8 mouse cellular contexts compared by ENCODE assay signal in the genomic region with DNA sequence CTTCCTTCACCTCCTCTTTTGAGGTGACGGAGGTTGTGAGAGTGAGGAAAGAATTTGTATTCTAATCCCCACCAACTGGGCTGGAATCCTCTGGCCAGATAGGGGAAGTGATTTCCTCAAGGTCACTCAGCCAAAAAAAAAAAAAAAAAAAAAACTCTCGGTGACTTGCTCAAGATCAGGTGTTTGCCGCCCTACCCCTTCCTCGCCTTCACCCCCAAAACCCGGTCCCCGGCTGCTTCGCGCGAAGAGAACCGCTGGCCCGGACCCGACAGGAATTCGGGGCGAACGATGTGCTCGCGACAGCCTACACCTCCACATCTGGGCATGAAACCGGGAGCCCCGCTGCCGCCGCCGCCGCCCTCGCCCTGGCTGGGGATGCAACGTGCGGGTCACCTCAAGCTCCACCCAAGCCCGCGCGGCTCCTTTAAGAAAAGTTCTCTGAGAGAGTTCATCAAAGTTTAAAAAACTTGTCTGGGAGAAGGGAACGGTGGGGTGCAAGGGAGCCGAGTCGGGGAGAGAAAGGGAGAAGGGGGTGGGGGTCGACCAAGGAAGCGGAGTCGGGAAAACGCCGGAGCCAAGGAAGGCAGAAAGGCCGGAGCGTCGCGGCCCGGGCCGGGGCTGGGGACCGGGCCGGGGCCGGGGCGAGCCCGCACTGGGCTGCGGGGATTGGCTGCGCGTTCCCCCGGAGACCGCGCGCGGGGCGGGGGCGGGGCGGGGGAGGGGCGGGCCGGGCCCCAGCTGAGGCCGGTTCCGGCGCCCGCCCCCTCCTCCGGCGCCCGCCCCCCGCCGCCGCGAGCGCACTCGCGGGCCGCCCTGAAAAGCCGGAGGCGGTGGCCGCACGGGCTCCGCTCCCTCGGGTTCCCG. TPM values are rescaled to one million over a fixed set of nuclear protein-coding genes. Genes with fewer than 3 reads are reported as not detected.
DNase-seq lines count a peak whose midpoint lies in the region; ATAC-seq and TF ChIP-seq lines count a peak whose summit lies in the region.

No protein-coding gene starts in this region.

- intact Hi-C loops in gastrocnemius, postnatal 14 days (cut with DNase I; ENCODE audit: low total_unique reads): no loop called here

- peak; percentile 82 for DNase-seq in adrenal gland, postnatal 25 days
- peak; percentile 57 for DNase-seq in gastrocnemius, postnatal 14 days
- DNase-seq in induced T-regulatory cell, adult 2 months (ENCODE audit: low read depth): peak; percentile 66
- no peak for DNase-seq in liver, embryonic 14.5 days (ENCODE audit: low read depth in 3 of 3, low spot score in 3 of 3)
- DNase-seq in neural tube, embryonic 11.5 days (ENCODE audit: low spot score): peak; percentile 67
- peak; percentile 57 to 70 for DNase-seq in thymus, postnatal 36 days
- no peak for DNase-seq in left cerebral cortex, adult 8-10 months (ENCODE audit: low spot score in 2 of 2)

- H3K27ac ChIP-seq in liver, embryonic 14.5 days: no peak overlapping the region
- H3K27ac ChIP-seq in neural tube, embryonic 11.5 days (ENCODE audit: low read depth, low read length): no peak overlapping the region

- H3K27me3 ChIP-seq in E14TG2a.4 (ENCODE audit: insufficient read depth, low read length): no peaks in the 10 kb centered on the region
- H3K27me3 ChIP-seq in liver, embryonic 14.5 days (ENCODE audit: control insufficient read depth, insufficient read depth, low read length): peaks cover 68% of the 10 kb centered on the region
- peaks cover 21% of the 10 kb centered on the region for H3K27me3 ChIP-seq in neural tube, embryonic 11.5 days (ENCODE audit: control insufficient read depth, insufficient read depth, low read length)

- no peak for TF ChIP-seq CTCF in E14TG2a.4 (conservative IDR thresholded peaks at IDR 0.05; ENCODE audit: low read length)
- no peak for TF ChIP-seq CTCF in liver, embryonic 14.5 days (IDR thresholded peaks at IDR 0.05; ENCODE audit: low read depth)

- peaks cover 72% of the 10 kb centered on the region for H3K4me1 ChIP-seq in E14TG2a.4 (replicated peaks; ENCODE audit: low read depth, low read length)
- H3K4me1 ChIP-seq in liver, embryonic 14.5 days (replicated peaks; ENCODE audit: control insufficient read depth in 2 of 2, insufficient read depth in 2 of 2, low read length in 1 of 2): peaks cover 0 to 2% of the 10 kb centered on the region in 2 experiments; a peak in 1 of 4 replicates
- H3K4me1 ChIP-seq in neural tube, embryonic 11.5 days (ENCODE audit: control insufficient read depth, insufficient read depth, low read length): peaks cover 13% of the 10 kb centered on the region

- under 1% methylated on average over 39 of the region's 83 CpGs for WGBS in liver, embryonic 14.5 days (ENCODE audit: insufficient replicate concordance)
- under 1% methylated on average over 54 of the region's 83 CpGs for WGBS in neural tube, embryonic 11.5 days

- peaks cover 12% of the 10 kb centered on the region; the same call in 1 of the 2 replicates for H3K36me3 ChIP-seq in E14TG2a.4 (ENCODE audit: insufficient read depth, low read length)
- no peaks in the 10 kb centered on the region for H3K36me3 ChIP-seq in liver, embryonic 14.5 days (replicated peaks; ENCODE audit: control insufficient read depth, insufficient read depth, low read depth)
- no peaks in the 10 kb centered on the region for H3K36me3 ChIP-seq in neural tube, embryonic 11.5 days (ENCODE audit: control insufficient read depth, insufficient read depth, low read length)

- H3K9me3 ChIP-seq in E14TG2a.4 (ENCODE audit: low read length): no peaks in the 10 kb centered on the region
- H3K9me3 ChIP-seq in liver, embryonic 14.5 days (ENCODE audit: control insufficient read depth, low read length): no peaks in the 10 kb centered on the region
- no peaks in the 10 kb centered on the region for H3K9me3 ChIP-seq in neural tube, embryonic 11.5 days (ENCODE audit: control insufficient read depth, low read length)

- H3K9ac ChIP-seq in liver, embryonic 14.5 days (replicated peaks): no peak overlapping the region
- peak overlapping the region; percentile 63 for H3K9ac ChIP-seq in neural tube, embryonic 11.5 days (ENCODE audit: low read length)

- H3K4me2 ChIP-seq in liver, embryonic 14.5 days (ENCODE audit: low read depth): peak overlapping the region; percentile 70
- peak overlapping the region; percentile 84 for H3K4me2 ChIP-seq in neural tube, embryonic 11.5 days (ENCODE audit: low read depth)

- H3K4me3 ChIP-seq in E14TG2a.4 (replicated peaks; ENCODE audit: low read length): peak overlapping the region; percentile 94
- peak overlapping the region; percentile 53 to 61 for H3K4me3 ChIP-seq in liver, embryonic 14.5 days (ENCODE audit: insufficient read depth in 1 of 2, low read depth in 2 of 2, low read length in 2 of 2)
- peak overlapping the region; percentile 53 for H3K4me3 ChIP-seq in neural tube, embryonic 11.5 days (ENCODE audit: low read depth, low read length)

- ATAC-seq in liver, embryonic 14.5 days (ENCODE audit: insufficient read depth): peak; percentile 83
- peak; percentile 80 for ATAC-seq in neural tube, embryonic 11.5 days (ENCODE audit: insufficient read depth, low FRiP score, low TSS enrichment)

- TF ChIP-seq EP300 in liver, embryonic 14.5 days (IDR thresholded peaks at IDR 0.05; ENCODE audit: low read depth): no peak

RNA-seq across cellular contexts. Expression of a gene that starts 0.6 kb away (rescaled TPM):
- total RNA-seq in adrenal gland, postnatal 25 days (2021): 51.5 and 63.3 TPM in 2 replicates
- 1 to 10 TPM; 2.2 to 2.6 TPM for total RNA-seq in gastrocnemius, postnatal 14 days (2021)
- polyA plus RNA-seq in liver, embryonic 14.5 days (2012; rRNA removed): 8.9 and 11.6 TPM in 2 replicates
- 11.9 and 13.9 TPM in 2 replicates for polyA plus RNA-seq in liver, embryonic 14.5 days (2014; fragmentation: Nextera tagmentation; extraction: Ambion mirVana)
- polyA plus RNA-seq in neural tube, embryonic 11.5 days (2014; fragmentation: Nextera tagmentation; extraction: Ambion mirVana): 20.4 and 20.7 TPM in 2 replicates
- total RNA-seq in left cerebral cortex, adult 8-10 months (2022): 1 to 10 TPM; 2.2 to 5.3 (median 3.0) TPM

RNA-seq across cellular contexts. Expression of a gene that starts 37.8 kb away (rescaled TPM):
- total RNA-seq in adrenal gland, postnatal 25 days (2021): 90.9 and 131 TPM in 2 replicates
- total RNA-seq in gastrocnemius, postnatal 14 days (2021): 100 to 1,000 TPM; 258 to 262 TPM
- polyA plus RNA-seq in liver, embryonic 14.5 days (2012; rRNA removed): 17.2 and 21.5 TPM in 2 replicates
- 29.6 and 33.2 TPM in 2 replicates for polyA plus RNA-seq in liver, embryonic 14.5 days (2014; fragmentation: Nextera tagmentation; extraction: Ambion mirVana)
- polyA plus RNA-seq in neural tube, embryonic 11.5 days (2014; fragmentation: Nextera tagmentation; extraction: Ambion mirVana): 254 and 263 TPM in 2 replicates
- 100 to 1,000 TPM; 221 to 258 (median 249) TPM for total RNA-seq in left cerebral cortex, adult 8-10 months (2022)

RNA-seq across cellular contexts. Expression of a gene that starts 43.0 kb away (rescaled TPM):
- 1.1 and 1.6 TPM in 2 replicates for total RNA-seq in adrenal gland, postnatal 25 days (2021)
- total RNA-seq in gastrocnemius, postnatal 14 days (2021): under 1 TPM; 0.44 to 0.57 TPM
- 10.8 and 11.9 TPM in 2 replicates for polyA plus RNA-seq in liver, embryonic 14.5 days (2012; rRNA removed)
- polyA plus RNA-seq in liver, embryonic 14.5 days (2014; fragmentation: Nextera tagmentation; extraction: Ambion mirVana): 6.8 and 7.7 TPM in 2 replicates
- polyA plus RNA-seq in neural tube, embryonic 11.5 days (2014; fragmentation: Nextera tagmentation; extraction: Ambion mirVana): 10.2 and 11.1 TPM in 2 replicates
- under 1 TPM; 0.18 to 0.63 (median 0.26) TPM for total RNA-seq in left cerebral cortex, adult 8-10 months (2022)

RNA-seq across cellular contexts. Expression of a gene that starts 50.2 kb away (rescaled TPM):
- total RNA-seq in adrenal gland, postnatal 25 days (2021): 58.2 and 64.5 TPM in 2 replicates
- 10 to 100 TPM in 1 of 2 experiments, 1 to 10 TPM in 1; 8.3 to 10.7 TPM for total RNA-seq in gastrocnemius, postnatal 14 days (2021)
- polyA plus RNA-seq in liver, embryonic 14.5 days (2012; rRNA removed): 15.5 and 15.7 TPM in 2 replicates
- polyA plus RNA-seq in liver, embryonic 14.5 days (2014; fragmentation: Nextera tagmentation; extraction: Ambion mirVana): 21.5 and 24.2 TPM in 2 replicates
- 10.5 and 13.3 TPM in 2 replicates for polyA plus RNA-seq in neural tube, embryonic 11.5 days (2014; fragmentation: Nextera tagmentation; extraction: Ambion mirVana)
- total RNA-seq in left cerebral cortex, adult 8-10 months (2022): 10 to 100 TPM; 16.3 to 24.5 (median 18.9) TPM

Comparison
In these comparisons a context has a peak if more than half of its experiments do, and no peak if none do; other contexts are left out.
1. DNase-seq: peak in adrenal gland, postnatal 25 days (single experiment), gastrocnemius, postnatal 14 days (single experiment), induced T-regulatory cell, adult 2 months (single experiment), neural tube, embryonic 11.5 days (single experiment) and thymus, postnatal 36 days (2 of 2); none in liver, embryonic 14.5 days (0 of 3) and left cerebral cortex, adult 8-10 months (0 of 2).
2. Peak in every context shown above with its lines, with median percentiles within 50 percentile points of each other: H3K4me3 ChIP-seq.